Mouse (Mus musculus) liver, postnatal 0 days (tissue): ENCODE measurements around the gene Scn9a.

ENCODE experiments used
- CTCF ChIP-seq: sonication (generic); IDR thresholded peaks from 2 replicates; pipeline ENCODE4 v1.5.1; 2016; ENCODE audit warnings: antibody characterized with exemption, low read depth
- EP300 ChIP-seq: IDR thresholded peaks from 2 replicates; pipeline ENCODE4 v1.6.1; 2016; ENCODE audit warnings: antibody characterized with exemption, low read depth, mild to moderate bottlenecking

DNA sequence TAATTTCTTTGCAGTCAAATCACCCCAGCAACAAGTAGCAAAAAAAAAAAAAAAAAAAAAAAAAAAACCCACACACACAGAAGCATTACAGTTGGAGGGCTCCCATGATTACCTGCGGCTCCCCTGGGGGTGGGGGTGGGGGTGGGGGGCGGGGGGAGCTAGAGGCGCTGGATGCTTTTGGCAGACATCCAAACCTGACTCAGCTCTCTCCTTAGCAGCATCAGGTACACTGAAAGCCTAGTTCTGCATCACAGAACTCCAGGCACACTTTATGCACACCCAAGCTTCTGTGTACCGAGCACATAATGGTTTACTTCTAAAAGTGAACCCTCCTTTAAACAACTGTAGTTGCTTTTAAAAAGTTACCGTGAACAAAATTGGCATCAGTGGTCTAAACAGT lies 2.0 kb downstream of the Scn9a start:
- TF ChIP-seq EP300 (no peak), CTCF (no peak)
